Mouse (Mus musculus) c-Kit-positive CD71-negative TER-119-negative erythroid progenitor cells, embryonic 14.5 days (primary cell): ENCODE data around the gene Fxyd3.

Experiments used
- DNase-seq: peaks from one replicate; pipeline ENCODE4 v3.0.0-alpha.2; 2013; ENCODE audit warnings: low read depth

The Fxyd3 gene

GRCm38 (mm10) chr7:31076492-31076891, at the start of gene Fxyd3:
TSS of gene Fxyd3 (minus strand) at chr7:31076704.
- DNase-seq, result no peak

- no peak for DNase-seq
These were observed 48.6 kb upstream of the Fxyd3 start for GRCm38 (mm10) chr7:31125116-31125515.

GRCm38 (mm10) chr7:31124381-31124780, 47.9 kb upstream of the Fxyd3 start:
- no peak for DNase-seq

GRCm38 (mm10) chr7:31123697-31124096, 47.2 kb upstream of the Fxyd3 start:
- no peak for DNase-seq

GRCm38 (mm10) chr7:31122641-31123631, 46.4 kb upstream of the Fxyd3 start:
- no peak for DNase-seq

- DNase-seq, result no peak
These were observed 43.1 kb upstream of the Fxyd3 start for GRCm38 (mm10) chr7:31119556-31119955.

DNA sequence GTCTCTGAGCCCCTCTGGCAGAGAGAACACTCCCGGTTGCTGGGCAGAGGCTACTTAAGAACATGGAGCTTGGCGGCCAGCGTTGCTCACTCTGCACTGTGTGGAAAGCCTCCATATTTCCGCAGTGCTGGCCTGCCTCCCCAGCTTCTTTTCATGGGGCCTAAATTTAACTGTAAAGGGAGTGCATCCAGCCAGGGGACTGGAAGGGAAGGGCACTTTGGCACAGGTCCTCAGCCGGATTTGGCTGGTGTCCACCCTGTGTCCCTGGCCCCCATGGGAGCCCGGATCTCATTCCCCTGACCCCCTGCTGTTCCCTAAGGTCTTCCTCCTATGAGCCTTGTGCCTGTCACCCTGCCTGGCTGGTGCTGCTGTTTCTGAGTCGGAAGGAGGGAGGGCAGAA, 42.0 kb upstream of the Fxyd3 start:
- DNase-seq, result no peak

DNA sequence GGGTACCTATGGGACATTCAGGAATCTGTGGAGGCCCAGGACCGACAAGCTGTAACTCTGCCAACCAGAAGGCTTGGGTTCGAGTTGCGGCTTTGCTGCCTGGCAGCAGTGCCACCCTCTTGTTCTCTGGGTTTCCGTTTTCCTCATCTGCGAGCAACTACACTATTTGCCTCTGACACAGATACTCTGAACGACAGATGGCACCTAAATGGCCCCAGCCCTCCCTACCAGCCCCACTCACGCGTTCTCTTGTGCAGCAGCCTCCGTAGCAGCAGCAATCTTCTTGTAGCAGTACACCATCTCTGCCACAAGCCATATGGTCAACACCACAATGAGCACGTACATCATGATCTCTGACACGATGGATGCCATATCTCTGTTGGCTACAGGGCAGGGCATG, 41.0 kb upstream of the Fxyd3 start:
- no peak for DNase-seq

- DNase-seq, result no peak
These were observed 40.2 kb upstream of the Fxyd3 start for GRCm38 (mm10) chr7:31116721-31117145.

- DNase-seq, result no peak
These were observed 39.1 kb upstream of the Fxyd3 start for GRCm38 (mm10) chr7:31115587-31116043.

GRCm38 (mm10) chr7:31115182-31115581, 38.7 kb upstream of the Fxyd3 start, which contains the start of gene Hpn:
TSS of gene Hpn (minus strand) at chr7:31115290.
- no peak for DNase-seq

DNA sequence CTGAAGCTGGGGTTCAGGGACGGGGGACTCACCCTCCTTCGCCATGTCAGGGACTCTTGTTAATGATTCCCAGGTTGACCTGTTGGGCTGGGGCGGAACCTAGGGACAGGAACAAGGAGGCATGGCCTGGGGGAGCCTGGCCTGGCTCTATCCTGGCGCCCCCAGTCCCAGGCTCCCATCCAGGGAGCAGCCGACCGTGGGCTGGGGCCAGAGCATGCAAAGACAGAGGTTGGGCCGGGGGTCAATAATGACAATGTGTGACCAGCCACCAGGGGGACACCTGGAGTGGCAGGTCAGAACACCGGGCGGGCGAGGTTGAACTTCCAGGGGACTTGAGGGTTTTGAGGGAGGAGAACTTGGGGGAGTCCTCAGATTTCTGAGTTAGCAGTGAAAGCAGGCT, 38.1 kb upstream of the Fxyd3 start:
- DNase-seq, result no peak

- DNase-seq, result no peak
These were observed 37.3 kb upstream of the Fxyd3 start for GRCm38 (mm10) chr7:31113800-31114199.

GRCm38 (mm10) chr7:31112036-31112435, 35.5 kb upstream of the Fxyd3 start:
- DNase-seq, result no peak

DNA sequence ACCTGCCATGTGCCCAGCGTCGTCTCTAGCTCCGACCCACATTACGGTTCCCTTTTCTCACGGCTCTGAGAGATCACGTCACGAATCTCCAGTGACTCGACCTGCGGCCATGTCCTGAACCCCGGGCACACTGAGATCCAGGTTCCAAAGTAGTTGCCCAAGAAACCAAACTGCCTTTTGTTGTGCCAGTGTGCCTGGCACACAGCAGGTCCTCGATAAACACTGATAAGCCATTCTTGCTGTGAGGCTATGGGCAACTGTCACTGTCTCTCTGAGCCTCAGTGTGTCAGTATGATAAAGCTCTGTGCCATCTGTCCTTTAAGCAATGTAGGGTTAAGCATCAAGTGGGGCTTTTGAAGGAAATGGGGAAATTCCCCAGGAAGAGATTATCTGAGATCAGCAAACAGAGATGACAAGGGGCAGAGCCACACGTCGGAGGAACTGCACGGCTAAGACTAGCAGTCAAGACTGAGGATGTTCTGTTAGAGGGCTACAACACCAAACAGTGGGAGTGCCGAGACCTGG, 34.4 kb upstream of the Fxyd3 start:
- no peak for DNase-seq

GRCm38 (mm10) chr7:31109796-31110195, 33.3 kb upstream of the Fxyd3 start:
- no peak for DNase-seq

- DNase-seq, result no peak
These were observed 32.6 kb upstream of the Fxyd3 start for GRCm38 (mm10) chr7:31109091-31109490.

- DNase-seq, result no peak
These were observed 31.3 kb upstream of the Fxyd3 start for GRCm38 (mm10) chr7:31107781-31108180.

DNA sequence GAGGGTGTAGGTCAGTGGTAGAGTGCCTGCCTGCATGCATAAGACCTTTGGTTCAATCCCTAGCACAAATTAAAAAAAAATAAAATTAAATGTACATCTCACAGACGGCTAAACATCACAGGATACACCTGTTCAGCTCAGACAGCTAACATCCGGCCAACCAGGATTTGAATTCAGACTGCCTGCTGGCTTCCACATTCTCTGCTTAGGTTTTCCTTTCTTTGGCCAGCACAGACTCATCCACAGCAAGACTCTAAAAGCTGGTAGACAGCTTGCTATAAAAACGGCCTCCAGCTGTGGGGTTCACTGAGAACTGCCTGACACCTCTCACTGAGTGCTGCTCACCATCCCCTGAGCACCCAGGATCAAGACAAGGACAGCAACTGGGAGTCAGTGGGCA, 29.7 kb upstream of the Fxyd3 start:
- DNase-seq, result no peak

DNA sequence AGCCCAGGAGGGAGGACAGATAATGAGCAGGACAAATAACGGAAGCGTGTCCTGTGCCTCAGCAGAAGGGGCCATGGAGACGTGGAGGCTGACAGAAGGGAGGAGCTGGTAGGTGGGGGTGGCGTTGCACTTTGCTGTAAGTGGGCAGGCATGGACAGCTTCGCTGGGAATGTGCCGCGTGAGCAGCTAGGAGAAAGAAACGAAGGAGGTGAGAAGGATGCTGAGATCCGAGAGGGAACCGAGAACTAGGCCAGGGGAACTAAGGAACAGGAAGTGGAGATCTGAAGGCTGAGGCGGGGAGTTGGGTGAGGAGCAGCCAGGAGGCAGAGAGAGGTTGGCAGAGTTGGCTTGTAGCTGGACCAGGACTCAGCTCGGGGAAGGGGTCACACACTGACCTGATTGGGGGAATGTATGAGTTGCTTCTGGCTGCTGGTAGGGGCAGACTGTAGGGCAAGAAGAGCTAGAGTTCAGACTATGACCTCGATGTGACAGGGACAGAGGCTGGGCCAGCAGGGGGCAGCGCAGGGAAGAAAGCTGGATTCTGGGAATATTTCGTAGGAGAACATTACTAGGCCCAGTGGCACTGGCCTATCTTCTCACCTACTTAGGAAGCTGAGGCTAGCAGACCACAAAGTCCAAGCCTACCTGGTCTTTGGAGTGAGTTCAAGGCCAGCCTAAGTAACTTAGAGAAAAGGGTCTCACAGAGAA, 28.7 kb upstream of the Fxyd3 start:
- no peak for DNase-seq

GRCm38 (mm10) chr7:31100786-31101185, 24.3 kb upstream of the Fxyd3 start:
- DNase-seq, result no peak

GRCm38 (mm10) chr7:31099612-31099982, 23.1 kb upstream of the Fxyd3 start:
- DNase-seq, result no peak
